Mouse (Mus musculus): ENCODE data around the gene Snx9. TPM values are rescaled to one million over a fixed set of nuclear protein-coding genes. Genes with fewer than 3 reads are reported as not detected.

Gene Snx9
- polyA plus RNA-seq, 1 experiment from 2014 or later: 98.4 TPM

DNA sequence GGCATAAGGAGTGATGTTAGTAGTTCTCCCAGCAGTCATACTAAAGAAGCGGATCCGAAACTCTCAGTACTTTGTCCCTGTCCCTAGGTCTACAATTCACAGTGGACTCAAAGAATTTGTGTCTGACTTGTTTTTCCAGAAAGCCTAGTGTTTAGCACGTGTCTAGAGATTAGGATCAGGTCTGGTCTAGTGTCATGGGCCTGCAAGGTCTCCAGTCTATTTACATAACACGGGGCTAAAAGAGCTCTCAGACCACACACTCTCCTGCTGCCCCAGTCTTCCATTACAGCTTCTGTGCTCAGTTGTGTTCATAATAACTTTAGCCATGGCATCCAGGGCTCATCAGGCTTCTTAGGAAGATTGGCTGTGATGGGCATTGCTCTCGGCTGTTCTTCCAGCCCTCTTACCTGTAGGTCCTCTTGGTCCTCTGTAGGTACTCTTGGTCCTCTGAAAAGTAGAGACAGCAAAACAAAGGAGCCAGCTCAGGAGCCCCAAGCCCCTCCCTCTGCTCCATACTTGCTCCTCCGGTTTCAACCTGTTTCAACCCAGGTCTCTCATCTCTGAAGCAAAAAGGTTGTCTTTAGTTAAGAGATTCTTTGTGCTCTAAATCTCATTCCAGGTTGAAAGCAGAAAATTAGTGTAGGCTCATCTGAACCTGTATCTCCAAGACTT is 62.6 kb downstream of the Snx9 start:
- DNase-seq (ENCODE audit: low read depth, low spot score): no peak
- TF ChIP-seq CTCF (IDR thresholded peaks at IDR 0.05): no peak
- ChIA-PET CTCF (interaction anchor here (1.1 to 2.3 kb wide), 2 partner anchors 13 to 108 kb away, joined by 7 to 13 read pairs; no protein-coding TSS in a partner anchor), POLR2A (no interaction called here)
- ATAC-seq: no peak
- in situ Hi-C loops (cut with MboI; ENCODE audit: low pct_unique_long_range_greater_than_20kb): no loop called here
- no peaks in the 10 kb centered on the region for H3K27me3 ChIP-seq

DNA sequence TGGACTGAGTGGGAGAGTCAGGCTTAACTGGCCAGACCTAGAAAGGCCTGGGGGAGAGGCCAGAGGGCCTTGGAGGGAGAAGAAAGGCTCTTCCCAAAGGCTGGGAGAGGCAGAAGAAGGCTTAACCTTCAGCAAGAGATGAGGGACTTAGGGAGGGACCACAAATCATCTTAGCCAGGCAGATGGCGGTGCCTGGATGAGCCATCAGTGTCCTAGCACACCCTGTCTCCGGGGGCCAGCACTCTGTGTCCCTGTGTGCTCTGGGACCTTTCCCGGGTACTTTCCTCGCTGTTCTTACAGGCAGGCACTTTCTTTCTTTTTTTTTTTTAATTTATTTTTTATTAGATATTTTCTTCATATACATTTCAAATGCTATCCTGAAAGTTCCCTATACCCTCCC is 68.6 kb downstream of the Snx9 start:
- TF ChIP-seq CTCF (IDR thresholded peaks at IDR 0.05): no peak
- ChIA-PET CTCF (no interaction called here), POLR2A (no interaction called here)

DNA sequence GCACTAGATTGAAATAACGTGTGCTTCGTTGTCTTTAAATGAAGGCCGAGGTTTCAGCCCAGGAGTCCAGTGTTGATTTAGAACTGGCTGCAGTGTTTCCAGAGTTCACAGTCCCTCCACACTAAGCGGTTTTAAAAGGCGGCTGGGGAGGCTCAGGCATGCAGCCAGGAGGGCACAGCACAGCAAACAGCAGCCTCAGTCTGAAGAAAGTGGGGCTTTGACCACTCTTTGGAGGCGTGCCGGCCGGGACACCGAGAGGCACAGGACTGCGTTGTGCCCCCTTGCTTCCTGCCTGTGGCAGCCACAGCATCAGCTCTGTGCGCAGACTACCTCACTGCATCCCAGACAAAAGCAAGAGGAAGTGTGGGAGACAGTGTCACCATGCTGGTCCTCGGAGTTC is 70.5 kb downstream of the Snx9 start:
- in situ Hi-C loops (cut with MboI; ENCODE audit: low pct_unique_long_range_greater_than_20kb): no loop called here
- CTCF ChIA-PET: interaction anchor here (1.3 kb wide), 2 partner anchors 11 to 116 kb away, joined by 3 read pairs; no protein-coding TSS in a partner anchor
- no peak for TF ChIP-seq CTCF (IDR thresholded peaks at IDR 0.05)

More for the DNA sequence above, 68.6 kb downstream of the Snx9 start:
- DNase-seq (ENCODE audit: low read depth, low spot score): no peak
- no peak for ATAC-seq
- no peaks in the 10 kb centered on the region for H3K27me3 ChIP-seq
- in situ Hi-C loops (cut with MboI; ENCODE audit: low pct_unique_long_range_greater_than_20kb): no loop called here

DNA sequence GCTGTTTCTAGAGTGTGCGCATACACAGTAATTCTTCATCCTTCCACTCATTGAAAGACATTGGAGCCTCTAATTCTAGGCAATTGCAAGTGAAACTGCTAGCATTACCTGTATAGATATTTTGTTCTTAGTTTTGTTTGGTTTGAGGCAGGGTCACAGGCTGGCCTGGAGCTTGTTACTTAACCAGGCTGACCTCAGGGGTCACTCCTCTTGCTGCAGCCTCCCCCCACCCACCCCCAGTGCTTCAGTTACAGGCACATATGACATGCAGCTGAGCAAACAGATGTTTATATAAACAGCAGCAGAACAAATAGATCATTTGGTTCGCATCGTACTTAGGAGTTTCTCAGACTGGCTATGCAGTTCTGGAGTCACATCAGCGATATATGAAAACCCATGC is 71.7 kb downstream of the Snx9 start:
- ChIA-PET CTCF (interaction anchor here (1.3 kb wide), 1 partner anchor 117 kb away, joined by 3 read pairs; no protein-coding TSS in a partner anchor), POLR2A (no interaction called here)
- in situ Hi-C loops (cut with MboI; ENCODE audit: low pct_unique_long_range_greater_than_20kb): no loop called here
- no peak for ATAC-seq
- H3K27me3 ChIP-seq: no peaks in the 10 kb centered on the region
- no peak for DNase-seq (ENCODE audit: low read depth, low spot score)
- TF ChIP-seq CTCF (IDR thresholded peaks at IDR 0.05): no peak

More for the DNA sequence above, 70.5 kb downstream of the Snx9 start:
- H3K27me3 ChIP-seq: no peaks in the 10 kb centered on the region
- POLR2A ChIA-PET: no interaction called here
- no peak for DNase-seq (ENCODE audit: low read depth, low spot score)
- no peak for ATAC-seq

DNA sequence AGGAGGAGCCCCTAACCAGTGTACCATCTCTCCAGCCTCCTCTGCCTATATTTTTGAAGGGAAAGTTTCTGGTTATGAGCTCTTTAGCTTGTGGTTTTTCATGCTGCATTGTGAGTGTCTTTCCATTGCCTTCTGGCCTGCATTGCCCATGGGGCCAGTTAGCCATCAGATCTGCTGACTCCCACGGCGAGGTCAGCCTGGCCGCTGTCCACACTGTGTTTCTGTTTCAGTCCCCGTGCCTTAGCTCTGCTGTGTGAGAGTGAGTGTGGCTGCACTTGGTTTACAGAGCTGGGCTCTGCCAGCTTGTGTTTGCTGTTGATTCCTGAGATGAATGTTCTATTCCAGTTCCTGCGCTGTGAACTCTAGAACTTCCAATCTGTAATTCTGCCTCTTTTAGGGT is 73.1 kb downstream of the Snx9 start:
- no peak for DNase-seq (ENCODE audit: low read depth, low spot score)
- no peaks in the 10 kb centered on the region for H3K27me3 ChIP-seq
- ChIA-PET CTCF (interaction anchor here (2.2 kb wide), 1 partner anchor 118 kb away, joined by 7 read pairs; no protein-coding TSS in a partner anchor), POLR2A (no interaction called here)
- in situ Hi-C loops (cut with MboI; ENCODE audit: low pct_unique_long_range_greater_than_20kb): no loop called here
- ATAC-seq: no peak
- no peak for TF ChIP-seq CTCF (IDR thresholded peaks at IDR 0.05)

DNA sequence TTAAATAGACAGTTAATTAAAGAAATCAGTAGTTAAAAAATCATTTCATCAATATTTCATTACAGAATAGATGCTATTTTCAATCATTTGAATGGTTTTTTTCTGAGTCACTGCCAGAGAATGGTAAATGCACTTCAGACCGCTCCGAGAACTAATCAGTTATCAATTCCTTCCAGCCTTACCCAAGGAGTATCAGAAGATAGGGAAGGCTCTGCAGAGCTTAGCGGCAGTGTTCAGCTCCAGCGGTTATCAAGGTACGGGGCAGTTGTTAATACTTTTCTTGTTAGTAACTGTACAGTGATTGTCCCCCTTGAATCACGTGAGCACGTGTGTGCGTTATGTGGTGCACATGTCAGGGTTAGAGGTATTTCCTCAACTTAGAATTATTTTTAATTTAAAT is 80.8 kb downstream of the Snx9 start:
- POLR2A ChIA-PET: no interaction called here
- in situ Hi-C loops (cut with MboI; ENCODE audit: low pct_unique_long_range_greater_than_20kb): no loop called here
- CTCF ChIA-PET: interaction anchor here (1.4 to 1.6 kb wide), 2 partner anchors 11 to 16 kb away, joined by 3 read pairs; no protein-coding TSS in a partner anchor
- H3K27me3 ChIP-seq: no peaks in the 10 kb centered on the region
- TF ChIP-seq CTCF (IDR thresholded peaks at IDR 0.05): no peak
- DNase-seq (ENCODE audit: low read depth, low spot score): no peak
- ATAC-seq: no peak

DNA sequence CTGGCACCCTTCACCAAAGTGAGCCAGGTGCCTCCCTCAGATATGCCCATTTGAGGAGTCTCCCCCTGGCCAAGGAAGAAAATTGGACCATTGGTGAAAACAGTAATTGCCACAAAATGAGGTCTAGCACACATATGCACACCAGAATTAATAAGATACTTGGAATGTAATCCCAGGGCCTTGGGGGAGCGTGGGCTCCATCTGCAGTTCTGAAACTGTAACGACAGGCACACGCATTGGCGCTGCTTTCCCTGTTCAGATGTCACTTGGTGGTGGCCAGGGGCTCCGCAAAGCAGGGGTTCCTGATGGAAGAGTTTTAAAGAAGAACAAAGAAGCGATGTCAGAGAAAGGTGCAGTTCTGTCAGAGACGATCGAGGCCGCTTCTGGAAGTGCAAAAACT is 82.2 kb downstream of the Snx9 start:
- ATAC-seq: no peak
- POLR2A ChIA-PET: no interaction called here
- TF ChIP-seq CTCF (IDR thresholded peaks at IDR 0.05): no peak
- H3K27me3 ChIP-seq: no peaks in the 10 kb centered on the region
- in situ Hi-C loops (cut with MboI; ENCODE audit: low pct_unique_long_range_greater_than_20kb): no loop called here
- no peak for DNase-seq (ENCODE audit: low read depth, low spot score)
- CTCF ChIA-PET: interaction anchor here (1.1 to 1.6 kb wide), 2 partner anchors 12 to 33 kb away, joined by 3 to 4 read pairs; no protein-coding TSS in a partner anchor

DNA sequence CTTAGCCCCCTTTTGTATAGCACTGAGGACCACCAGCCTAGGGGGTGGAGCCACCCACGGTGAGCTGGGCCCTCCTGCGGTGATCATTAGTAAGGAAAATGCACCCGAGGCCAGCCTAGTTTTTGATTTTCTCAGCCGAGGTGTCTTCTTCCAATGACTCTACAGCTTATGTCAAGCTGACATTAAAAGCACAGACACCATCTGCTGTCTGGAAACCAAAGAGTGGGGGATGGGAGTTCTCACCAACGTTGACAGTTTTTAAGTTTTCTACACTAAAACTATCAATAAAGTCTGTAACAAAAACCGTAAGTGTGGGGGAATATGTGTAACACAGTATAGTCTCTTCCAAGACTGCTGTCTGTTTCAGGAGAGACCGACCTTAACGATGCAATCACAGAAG is 83.1 kb downstream of the Snx9 start:
- TF ChIP-seq CTCF (IDR thresholded peaks at IDR 0.05): no peak
- no peaks in the 10 kb centered on the region for H3K27me3 ChIP-seq
- CTCF ChIA-PET: interaction anchor here (1.0 to 1.2 kb wide), 2 partner anchors 31 to 128 kb away, joined by 3 to 5 read pairs; no protein-coding TSS in a partner anchor
- in situ Hi-C loops (cut with MboI; ENCODE audit: low pct_unique_long_range_greater_than_20kb): no loop called here
- no peak for DNase-seq (ENCODE audit: low read depth, low spot score)
- POLR2A ChIA-PET: no interaction called here
- ATAC-seq: no peak

DNA sequence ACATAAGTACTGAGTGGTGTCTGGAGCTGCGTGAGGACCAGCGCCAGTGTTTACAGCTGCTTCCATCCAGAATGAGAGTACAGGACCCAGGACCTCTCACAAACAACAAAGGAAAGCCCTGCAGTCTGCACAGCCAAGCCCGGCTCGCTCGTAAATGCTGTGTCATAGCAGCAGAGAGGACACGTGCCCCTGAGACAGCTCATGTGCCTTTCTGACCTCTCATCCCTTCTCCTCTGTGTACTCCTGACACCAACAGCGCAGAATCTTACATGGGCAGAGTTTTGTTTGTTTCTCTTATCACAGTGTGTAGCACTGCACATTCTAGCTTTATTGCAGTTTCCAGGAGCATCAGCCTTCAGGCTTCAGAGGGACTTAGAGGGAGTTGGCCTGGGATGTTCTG is 85.6 kb downstream of the Snx9 start:
- ChIA-PET POLR2A (no interaction called here), CTCF (interaction anchor here (1.1 to 1.3 kb wide), 2 partner anchors 8 to 131 kb away, joined by 3 read pairs; no protein-coding TSS in a partner anchor)
- ATAC-seq (no peak), DNase-seq (ENCODE audit: low read depth, low spot score) (no peak)
- in situ Hi-C loops (cut with MboI; ENCODE audit: low pct_unique_long_range_greater_than_20kb): no loop called here
- no peaks in the 10 kb centered on the region for H3K27me3 ChIP-seq
- TF ChIP-seq CTCF (IDR thresholded peaks at IDR 0.05): no peak

DNA sequence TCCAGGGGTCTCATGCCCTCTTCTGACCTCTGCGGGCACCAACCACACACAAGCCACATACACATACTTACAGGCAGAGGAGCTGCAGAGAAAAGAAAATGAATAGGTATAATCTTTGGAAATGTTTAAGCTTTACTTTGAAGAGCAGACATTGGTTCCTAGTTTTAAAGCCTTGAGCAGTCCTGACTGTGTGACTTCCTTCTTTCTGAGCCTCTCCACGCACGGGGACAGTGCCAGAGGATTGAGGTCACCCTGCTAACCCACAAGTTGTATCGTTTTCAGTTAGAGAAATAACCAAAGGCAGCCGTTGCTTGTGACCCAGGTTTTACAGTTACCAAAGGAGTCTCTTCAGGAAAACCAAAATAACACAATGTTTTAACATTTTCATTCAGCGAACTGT is 87.9 kb downstream of the Snx9 start:
- in situ Hi-C loops (cut with MboI; ENCODE audit: low pct_unique_long_range_greater_than_20kb): no loop called here
- no peaks in the 10 kb centered on the region for H3K27me3 ChIP-seq
- ChIA-PET CTCF (no interaction called here), POLR2A (no interaction called here)
- ATAC-seq (no peak), DNase-seq (ENCODE audit: low read depth, low spot score) (no peak)
- no peak for TF ChIP-seq CTCF (IDR thresholded peaks at IDR 0.05)

DNA sequence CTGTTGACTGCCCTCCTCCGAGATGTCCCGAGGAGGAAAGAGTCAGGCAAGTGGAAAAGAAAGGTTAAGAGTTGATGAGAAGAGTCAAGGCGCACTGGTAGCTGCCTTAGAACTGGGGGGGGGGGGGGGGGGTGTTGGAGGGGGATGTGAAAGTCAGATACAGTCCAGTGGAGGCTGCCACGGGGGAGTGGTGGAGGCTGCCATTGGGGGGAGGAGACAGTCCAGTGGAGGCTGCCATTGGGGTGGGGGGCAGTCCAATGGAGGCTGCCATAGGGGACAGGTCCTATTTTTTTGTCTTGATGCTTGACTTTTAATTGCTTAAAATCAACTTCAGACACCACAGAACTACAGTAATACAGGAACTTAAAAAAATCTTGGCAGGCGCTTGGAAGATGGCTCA is 91.0 kb downstream of the Snx9 start:
- in situ Hi-C loops (cut with MboI; ENCODE audit: low pct_unique_long_range_greater_than_20kb): no loop called here
- CTCF ChIA-PET: interaction anchor here (2.0 kb wide), 1 partner anchor 127 kb away, joined by 5 read pairs; no protein-coding TSS in a partner anchor
- no peak for DNase-seq (ENCODE audit: low read depth, low spot score)

More for the DNA sequence above, 91.0 kb downstream of the Snx9 start:
- H3K27me3 ChIP-seq: no peaks in the 10 kb centered on the region
- ATAC-seq: no peak
- TF ChIP-seq CTCF (IDR thresholded peaks at IDR 0.05): no peak
- POLR2A ChIA-PET: no interaction called here

Measured in Patski (cell line).